Mouse (Mus musculus) heart, embryonic 14.5 days (tissue): Measurements from ENCODE around the gene Trip6. TPM values are rescaled to one million over a fixed set of nuclear protein-coding genes. Genes with fewer than 3 reads are reported as not detected.
A peak's percentile ranks its signal among the peaks of the same experiment; 100 is the strongest.

Experiments
- ATAC-seq: fragments of 200-750 bp; cut with Nextera tagmentation; 2 replicates; pipeline ENCODE4 v1.8.0; 2017; ENCODE audit warnings: low read depth, moderate TSS enrichment; ENCODE audit not compliant: insufficient number of reproducible peaks, insufficient read depth, low FRiP score
- H3K27ac ChIP-seq, 2 experiments: fragments of 200-500 bp in 1 of 2; fragments of 300-500 bp in 1 of 2; sonication (generic) in 1 of 2; replicated peaks in 1 of 2; 2 replicates each; pipeline ENCODE4 v1.5.1; 2012 to 2014; ENCODE audit warnings: low read depth in 2 of 2, low read length in 2 of 2, control low read depth in 1 of 2, mild to moderate bottlenecking in 1 of 2, mixed read lengths in 1 of 2; ENCODE audit not compliant: control insufficient read depth in 1 of 2, insufficient read depth in 1 of 2
- H3K27me3 ChIP-seq: fragments of 300-500 bp; sonication (generic); 2 replicates; pipeline ENCODE4 v1.6.1; 2014; ENCODE audit warnings: mild to moderate bottlenecking, low read length, control low read depth; ENCODE audit not compliant: control insufficient read depth, insufficient read depth
- H3K36me3 ChIP-seq: fragments of 300-500 bp; sonication (generic); 2 replicates; pipeline ENCODE4 v1.6.1; 2014; ENCODE audit warnings: mild to moderate bottlenecking, control low read depth, low read length, mixed read lengths; ENCODE audit not compliant: control insufficient read depth, insufficient read depth
- H3K4me1 ChIP-seq, 2 experiments: fragments of 200-500 bp in 1 of 2; fragments of 300-500 bp in 1 of 2; sonication (generic) in 1 of 2; 2 replicates each; pipeline ENCODE4 v1.6.1; 2012 to 2014; ENCODE audit warnings: low read length in 2 of 2, control low read depth in 1 of 2, mixed read lengths in 1 of 2; ENCODE audit not compliant: control insufficient read depth in 2 of 2, insufficient read depth in 2 of 2
- H3K4me2 ChIP-seq: fragments of 300-500 bp; sonication (generic); 2 replicates; pipeline ENCODE4 v1.6.1; 2014; ENCODE audit warnings: mild to moderate bottlenecking, low read length
- H3K4me3 ChIP-seq, 2 experiments: fragments of 200-500 bp in 1 of 2; fragments of 300-500 bp in 1 of 2; sonication (generic) in 1 of 2; 2 replicates each; pipeline ENCODE4 v1.5.1; 2012 to 2014; ENCODE audit warnings: low read length in 2 of 2, mild to moderate bottlenecking in 2 of 2, control low read depth in 1 of 2, low read depth in 1 of 2, moderate library complexity in 1 of 2; ENCODE audit not compliant: control insufficient read depth in 1 of 2, insufficient read depth in 1 of 2
- H3K9ac ChIP-seq: fragments of 300-500 bp; sonication (generic); 2 replicates; pipeline ENCODE4 v1.6.1; 2014; ENCODE audit warnings: mild to moderate bottlenecking, low read length
- H3K9me3 ChIP-seq: fragments of 300-500 bp; sonication (generic); 2 replicates; pipeline ENCODE4 v1.6.1; 2016; ENCODE audit warnings: low read length, control low read depth; ENCODE audit not compliant: control insufficient read depth
- WGBS: fragments of 180-500 bp; shearing (Covaris S2); extraction: QIAGEN DNeasy Blood & Tissue Kit; methylation state at CpG from one replicate; pipeline ENCODE4 v1.1.7; 2014; 5-methylcytosine and 5-hydroxymethylcytosine counted together
- polyA plus RNA-seq: library from polyadenylated mRNA; unstranded; fragments of >200 nt; fragmentation: Nextera tagmentation; extraction: Ambion mirVana; gene quantifications from 2 replicates; pipeline ENCODE4 v1.2.1, GENCODE M21; 2014

The Trip6 gene
- polyA plus RNA-seq: 32.3 and 38.9 TPM in 2 replicates

- Histone ChIP-seq H3K27me3 (no peaks in the 10 kb centered on the region), H3K4me2 (peak within 1 kb of the TSS; percentile 96), H3K4me1 (peaks cover 22 to 25% of the 10 kb centered on the region in 2 experiments), H3K4me3 (peak within 1 kb of the TSS; percentile 74 to 77), H3K36me3 (peaks cover 47% of the 10 kb centered on the region), H3K27ac (peak within 1 kb of the TSS; percentile 60 to 91), H3K9ac (peak within 1 kb of the TSS; percentile 97), H3K9me3 (no peaks in the 10 kb centered on the region)
- 23% methylated on average over 30 of the region's 30 CpGs for WGBS
- peak; percentile 86 for ATAC-seq
Observed at GRCm38 (mm10) chr5:137314193-137315083, at the start of gene Trip6. TSS of gene Trip6 (minus strand) at chr5:137314404.

DNA sequence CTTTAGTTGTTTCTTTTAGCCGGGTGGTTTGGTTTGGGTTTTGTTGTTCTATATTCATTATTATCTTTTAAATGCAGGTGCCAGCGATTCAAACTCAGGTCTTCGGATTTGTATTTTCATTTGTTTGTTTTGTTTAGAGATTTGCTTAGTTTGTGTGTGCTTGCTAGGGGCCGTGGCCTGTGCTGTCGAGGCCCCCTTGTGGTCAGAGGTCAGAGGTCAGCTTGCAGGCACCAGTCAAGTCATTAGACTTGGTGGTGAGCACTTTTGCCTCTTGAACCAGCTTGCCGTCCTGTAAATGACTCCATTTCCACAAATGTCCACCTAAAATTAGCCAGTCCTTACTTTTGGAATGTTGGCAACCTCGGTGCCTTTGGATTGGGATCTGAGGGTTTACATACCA lies 44.2 kb upstream of the Trip6 start:
- Histone ChIP-seq H3K4me2 (no peak overlapping the region), H3K36me3 (peaks cover 99% of the 10 kb centered on the region), H3K27me3 (no peaks in the 10 kb centered on the region), H3K4me1 (peaks cover 0 to 3% of the 10 kb centered on the region in 2 experiments; a peak in 1 of 4 replicates), H3K27ac (no peak overlapping the region), H3K9me3 (no peaks in the 10 kb centered on the region), H3K4me3 (no peak overlapping the region), H3K9ac (no peak overlapping the region)
- WGBS: 34% methylated on average over 7 of the region's 7 CpGs
- ATAC-seq: no peak

DNA sequence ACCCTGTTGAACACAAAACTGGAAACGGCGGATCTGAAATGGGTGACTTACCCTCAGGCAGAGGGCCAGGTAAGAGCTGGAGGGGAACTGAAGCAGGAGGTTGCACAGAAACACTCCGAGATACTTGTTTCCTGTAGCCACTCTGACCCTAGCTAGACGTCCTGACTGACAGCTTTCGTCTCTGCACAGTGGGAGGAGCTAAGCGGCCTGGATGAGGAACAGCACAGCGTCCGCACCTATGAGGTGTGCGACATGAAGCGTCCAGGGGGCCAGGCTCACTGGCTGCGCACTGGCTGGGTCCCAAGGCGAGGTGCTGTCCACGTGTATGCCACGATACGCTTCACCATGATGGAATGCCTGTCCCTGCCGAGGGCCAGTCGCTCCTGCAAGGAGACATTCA lies 39.9 kb upstream of the Trip6 start:
- WGBS: 78% methylated on average over 17 of the region's 17 CpGs
- no peak for ATAC-seq
- peak overlapping the region; percentile 78 for H3K4me2 ChIP-seq
- no peak overlapping the region for H3K9ac ChIP-seq
- no peak overlapping the region for H3K27ac ChIP-seq
- no peaks in the 10 kb centered on the region for H3K27me3 ChIP-seq
- peaks cover 57% of the 10 kb centered on the region for H3K36me3 ChIP-seq
- H3K4me1 ChIP-seq: peaks cover 15 to 19% of the 10 kb centered on the region in 2 experiments
- no peak overlapping the region for H3K4me3 ChIP-seq
- H3K9me3 ChIP-seq: no peaks in the 10 kb centered on the region

- Histone ChIP-seq H3K9me3 (no peaks in the 10 kb centered on the region), H3K27me3 (no peaks in the 10 kb centered on the region), H3K4me1 (peaks cover 23 to 32% of the 10 kb centered on the region in 2 experiments), H3K4me2 (peak overlapping the region; percentile 78), H3K9ac (peak overlapping the region; percentile 97), H3K27ac (peak overlapping the region; percentile 6 to 98; a peak in 3 of 4 replicates), H3K36me3 (peaks cover 39% of the 10 kb centered on the region), H3K4me3 (peak overlapping the region; percentile 59 to 91)
- WGBS: 10% methylated on average over 16 of the region's 16 CpGs
- ATAC-seq: no peak
Observed at GRCm38 (mm10) chr5:137352011-137352975, 38.1 kb upstream of the Trip6 start.

DNA sequence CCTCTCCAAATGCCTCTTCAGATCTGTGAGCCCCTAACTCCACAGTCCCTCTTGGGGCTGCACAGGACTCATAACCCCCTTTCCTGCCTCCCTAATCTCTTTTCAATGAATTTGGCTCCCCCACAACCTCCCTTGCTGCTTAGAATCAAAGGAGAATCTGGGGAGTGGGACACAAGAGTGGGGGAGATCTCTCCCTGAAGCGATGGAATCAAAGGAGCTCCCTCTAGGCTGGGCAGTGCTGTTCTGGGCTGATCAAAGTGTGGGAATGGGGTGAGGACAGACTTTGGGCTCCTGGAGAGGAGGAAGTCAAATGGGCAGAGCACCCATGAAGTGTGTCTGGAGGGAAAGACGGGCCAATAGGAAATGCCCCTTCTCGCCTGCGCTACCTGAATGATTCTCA lies 37.2 kb upstream of the Trip6 start:
- H3K36me3 ChIP-seq: peaks cover 30% of the 10 kb centered on the region
- no peak for ATAC-seq

GRCm38 (mm10) chr5:137351058-137351380 lies 36.8 kb upstream of the Trip6 start:
- no peaks in the 10 kb centered on the region for H3K27me3 ChIP-seq
- H3K4me1 ChIP-seq: peaks cover 27 to 43% of the 10 kb centered on the region in 2 experiments
- H3K4me3 ChIP-seq: peak overlapping the region; percentile 59 to 91
- H3K27ac ChIP-seq: peak overlapping the region; percentile 29 to 98
- H3K9me3 ChIP-seq: no peaks in the 10 kb centered on the region
- ATAC-seq: no peak
- peaks cover 27% of the 10 kb centered on the region for H3K36me3 ChIP-seq
- 8% methylated on average over 8 of the region's 8 CpGs for WGBS
- peak overlapping the region; percentile 97 for H3K9ac ChIP-seq
- peak overlapping the region; percentile 78 for H3K4me2 ChIP-seq

More for the DNA sequence above, 37.2 kb upstream of the Trip6 start:
- Histone ChIP-seq H3K4me1 (peaks cover 25 to 39% of the 10 kb centered on the region in 2 experiments), H3K4me3 (peak overlapping the region; percentile 59 to 91), H3K27ac (peak overlapping the region; percentile 29 to 98), H3K4me2 (peak overlapping the region; percentile 78), H3K9ac (peak overlapping the region; percentile 97), H3K27me3 (no peaks in the 10 kb centered on the region), H3K9me3 (no peaks in the 10 kb centered on the region)
- WGBS: 32% methylated on average over 4 of the region's 4 CpGs
